Mouse (Mus musculus): ENCODE measurements around the gene Zcchc17.

DNA sequence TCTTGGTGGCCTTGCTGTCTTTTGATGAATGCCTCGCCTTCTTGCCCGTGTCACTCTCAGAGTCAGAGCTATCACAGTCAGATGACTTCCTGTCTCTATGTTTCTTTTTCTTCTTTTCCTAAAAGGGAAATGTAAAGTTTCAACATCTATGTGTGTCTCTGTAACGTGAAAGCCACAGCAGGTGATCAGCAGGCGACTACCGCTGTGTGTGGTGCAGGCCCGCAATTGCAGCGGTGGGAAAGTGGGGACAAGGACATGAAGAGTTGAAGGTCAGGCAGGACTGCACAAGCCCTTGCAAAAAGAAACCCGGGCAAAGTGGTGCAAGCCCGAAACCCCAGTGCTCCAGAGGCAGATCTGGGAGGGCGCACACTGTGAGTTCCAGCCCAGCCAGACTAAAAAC is 43.1 kb downstream of the Zcchc17 start:
- TF ChIP-seq CTCF (IDR thresholded peaks at IDR 0.05; ENCODE audit: control insufficient read depth, insufficient read depth, insufficient replicate concordance, low read depth, low read length) (no peak), POLR2A (IDR thresholded peaks at IDR 0.05; ENCODE audit: control insufficient read depth, low read depth, low read length) (no peak)
